Mouse (Mus musculus) macrophage (primary cell): ENCODE results near the gene 2210017I01Rik. TPM values are rescaled to one million over a fixed set of nuclear protein-coding genes. Genes with fewer than 3 reads are reported as not detected.

ENCODE experiments used
- H3K27ac ChIP-seq: fragments of 350-480 bp; formaldehyde crosslinking; 2 replicates; pipeline ENCODE4 v1.9.0; 2021
- H3K36me3 ChIP-seq: fragments of 350-480 bp; formaldehyde crosslinking; 2 replicates; pipeline ENCODE4 v1.9.0; 2021; ENCODE audit errors: inconsistent target
- H3K4me3 ChIP-seq: fragments of 350-480 bp; formaldehyde crosslinking; 2 replicates; pipeline ENCODE4 v1.9.0; 2021; ENCODE audit errors: inconsistent target
- H3K79me2 ChIP-seq: fragments of 350-480 bp; formaldehyde crosslinking; 2 replicates; pipeline ENCODE4 v1.9.0; 2021; ENCODE audit errors: inconsistent target
- whole genome bisulfite sequencing: methylation state at CpG from one replicate; pipeline ENCODE4 v1.1.7; 2026; ENCODE audit warnings: inconsistent platforms; ENCODE audit not compliant: missing documents; 5-methylcytosine and 5-hydroxymethylcytosine counted together
- polyA plus RNA-seq: library from polyadenylated mRNA; stranded (reverse); fragments of 250-400 nt; gene quantifications from 3 replicates; pipeline ENCODE4 v1.2.4, GENCODE M21; 2018; ENCODE audit warnings: inconsistent platforms
- total RNA-seq, 78 experiments: library from RNA; depleted of rRNA; stranded (reverse); fragments of 250-400 nt; gene quantifications; 1 replicate in 9 of 78; 2 replicates in 24 of 78; 3 replicates in 43 of 78; 4 replicates in 2 of 78; pipeline ENCODE4 v1.2.4; 2018; ENCODE audit warnings: inconsistent platforms in 56 of 78

Gene 2210017I01Rik
- not detected for total RNA-seq (2018; cell fraction: chromatin; rRNA removed)
- not detected for total RNA-seq (2018; cell fraction: cytosol; rRNA removed)
- not detected for total RNA-seq (2018; cell fraction: nucleus; rRNA removed)
- not detected in 3 replicates for polyA plus RNA-seq

DNA sequence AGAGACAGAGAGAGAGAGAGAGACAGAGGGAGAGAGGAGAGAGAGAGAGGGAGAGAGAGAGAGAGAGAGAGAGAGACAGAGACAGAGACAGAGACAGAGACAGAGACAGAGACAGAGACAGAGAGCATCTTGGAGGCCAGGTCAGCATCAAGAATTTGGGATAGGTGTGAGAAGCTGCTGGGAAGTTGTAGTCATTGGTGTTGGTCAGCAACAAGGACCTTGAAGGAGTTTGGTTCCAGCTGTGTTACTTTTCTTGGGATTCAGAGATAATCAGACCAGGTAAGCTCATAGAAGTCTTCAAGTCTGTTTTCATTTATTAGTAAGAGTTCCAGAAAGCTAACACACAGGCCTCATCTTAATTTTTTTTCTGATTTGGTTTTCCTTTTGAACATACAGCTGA, at the start of gene 2210017I01Rik:
2210017I01Rik (minus strand) TSS at position 101 of the 400 bp plus-strand sequence.
- Histone ChIP-seq H3K36me3 (no peaks in the 10 kb centered on the region), H3K4me3 (no peak within 1 kb of the TSS), H3K27ac (no peak within 1 kb of the TSS), H3K79me2 (no peaks in the 10 kb centered on the region)

DNA sequence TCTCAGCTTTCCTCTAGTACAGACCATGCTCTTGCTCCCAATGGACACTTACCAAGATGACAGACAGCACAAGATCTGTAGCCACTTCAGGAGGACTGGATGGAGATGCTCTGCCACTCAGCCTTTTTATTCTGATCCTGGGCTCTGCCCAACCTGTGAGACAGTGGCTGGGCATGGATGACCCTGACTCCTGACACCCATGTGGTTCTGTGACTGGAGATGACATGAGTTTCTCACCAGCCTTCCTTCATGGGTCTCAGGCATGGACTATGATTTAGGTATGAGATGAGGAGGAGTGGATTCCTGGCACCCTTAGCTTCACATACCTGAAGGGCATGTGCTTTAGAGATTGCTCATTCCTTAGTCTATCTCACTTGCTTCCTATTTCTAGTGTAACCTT, 49.5 kb upstream of the 2210017I01Rik start, which contains the start of gene Lce1b:
Lce1b (minus strand) TSS at position 101 of the 400 bp plus-strand sequence.
- Histone ChIP-seq H3K36me3 (no peaks in the 10 kb centered on the region), H3K79me2 (no peaks in the 10 kb centered on the region)

DNA sequence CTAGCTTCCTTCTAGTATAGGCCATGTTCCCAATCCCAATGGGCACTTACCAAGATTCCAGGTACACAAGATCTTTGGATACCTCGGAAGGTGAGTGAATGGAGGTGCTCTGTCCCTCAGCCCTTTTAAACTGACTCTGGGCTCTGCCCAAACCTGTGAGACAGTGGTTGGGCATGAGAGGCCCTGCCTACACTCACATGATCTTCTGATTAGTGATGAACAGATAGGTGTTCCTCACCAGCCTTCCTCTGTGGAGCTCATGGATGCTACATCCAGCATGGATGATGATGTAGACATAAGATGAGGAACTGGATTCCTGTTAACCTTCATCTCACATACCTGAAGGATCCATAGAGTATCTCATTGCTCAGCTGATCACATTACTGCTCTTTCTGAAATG, 40.9 kb upstream of the 2210017I01Rik start, which contains the start of gene Lce1a1:
Lce1a1 (minus strand) TSS at position 101 of the 400 bp plus-strand sequence.
- Histone ChIP-seq H3K27ac (no peak within 1 kb of the TSS), H3K4me3 (no peak within 1 kb of the TSS), H3K36me3 (no peaks in the 10 kb centered on the region), H3K79me2 (no peaks in the 10 kb centered on the region)
- 64% methylated on average over 1 of the region's 1 CpGs for WGBS

More for the DNA sequence above, 49.5 kb upstream of the 2210017I01Rik start, which contains the start of gene Lce1b:
- Histone ChIP-seq H3K4me3 (no peak within 1 kb of the TSS), H3K27ac (no peak within 1 kb of the TSS)

DNA sequence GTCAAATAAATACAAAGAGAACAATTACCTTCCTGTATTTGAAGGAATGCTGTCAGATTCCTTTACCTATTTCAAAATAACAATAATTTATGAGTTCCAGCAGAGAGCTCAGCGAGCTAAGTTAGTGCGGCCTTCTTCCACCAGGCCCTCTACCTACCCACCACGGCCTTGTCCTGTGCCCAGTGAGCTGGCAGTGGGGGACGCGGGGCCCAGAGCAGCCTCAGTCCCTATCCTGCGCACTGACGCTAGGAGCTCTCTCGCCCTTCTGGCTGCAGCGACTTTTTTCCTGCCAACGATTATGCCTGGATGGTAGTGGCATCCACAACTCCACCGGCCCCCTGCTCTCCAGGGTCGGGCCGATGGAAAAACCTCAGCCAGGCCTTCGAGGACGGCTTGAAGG, 32.6 kb upstream of the 2210017I01Rik start:
- no peak overlapping the region for H3K4me3 ChIP-seq
- no peaks in the 10 kb centered on the region for H3K36me3 ChIP-seq
- no peaks in the 10 kb centered on the region for H3K79me2 ChIP-seq
- WGBS, result 85% methylated on average over 15 of the region's 15 CpGs
- H3K27ac ChIP-seq, result no peak overlapping the region

DNA sequence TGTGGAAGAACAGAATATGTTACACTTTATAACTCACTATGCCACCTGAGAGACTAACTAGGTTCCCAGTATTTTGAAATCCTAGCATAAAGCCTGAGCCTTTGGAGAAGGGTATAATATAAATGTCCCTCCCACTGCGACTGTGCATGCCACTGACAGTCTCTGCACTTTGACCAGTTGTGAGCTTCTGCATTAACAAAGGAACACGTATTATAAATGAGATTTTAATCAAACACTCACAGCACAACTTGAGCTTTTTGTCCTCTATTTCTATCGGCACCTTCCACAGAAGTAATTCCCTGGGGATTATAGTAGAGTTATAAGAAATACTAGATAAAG, 31.3 kb upstream of the 2210017I01Rik start:
- 79% methylated on average over 3 of the region's 3 CpGs for WGBS
- Histone ChIP-seq H3K4me3 (no peak overlapping the region), H3K36me3 (no peaks in the 10 kb centered on the region), H3K27ac (no peak overlapping the region), H3K79me2 (no peaks in the 10 kb centered on the region)

DNA sequence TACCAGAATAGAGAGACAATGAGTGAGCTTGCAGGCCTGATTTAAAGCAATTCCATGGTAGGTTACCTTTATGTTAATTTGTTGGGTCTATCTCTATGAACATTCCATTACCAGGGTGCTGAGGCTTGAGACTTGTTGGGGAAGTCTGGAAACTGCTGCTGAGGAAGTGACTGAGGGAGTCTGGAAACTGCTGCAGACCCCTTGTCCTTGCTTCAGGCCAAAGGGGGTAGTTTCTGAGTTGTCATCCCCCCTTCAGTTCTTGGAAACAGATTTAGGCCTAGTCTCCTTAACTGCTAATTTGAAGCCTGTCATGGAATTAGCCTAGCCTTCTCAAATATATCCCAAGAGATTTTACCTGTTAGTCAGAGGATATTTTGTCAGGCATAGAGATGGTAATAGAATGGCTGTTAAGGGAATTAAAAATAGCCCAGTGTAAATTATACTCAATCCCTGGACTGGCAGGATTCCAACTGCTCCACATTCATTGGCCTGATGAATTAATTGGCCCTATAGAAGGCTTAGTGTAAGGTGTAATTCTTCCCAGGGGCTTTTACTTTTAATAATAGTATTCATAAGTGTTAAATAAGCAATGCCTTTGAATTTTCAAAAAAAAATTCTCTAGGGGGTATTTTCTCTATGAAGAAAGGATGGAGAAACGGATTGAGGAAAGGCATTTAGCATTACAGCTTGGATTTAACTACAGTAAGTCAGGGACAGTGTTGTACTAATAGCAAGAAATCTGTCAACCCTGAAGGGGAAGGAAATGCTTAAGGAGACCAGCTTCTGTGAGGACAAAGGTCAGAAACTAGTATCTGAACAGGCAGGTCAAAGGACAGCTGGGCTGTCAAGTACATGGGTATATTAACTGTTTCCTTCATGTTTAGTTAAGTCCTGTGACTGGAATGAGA, 30.7 kb upstream of the 2210017I01Rik start:
- Histone ChIP-seq H3K79me2 (no peaks in the 10 kb centered on the region), H3K36me3 (no peaks in the 10 kb centered on the region), H3K4me3 (no peak overlapping the region), H3K27ac (no peak overlapping the region)
- WGBS, result 47% methylated on average over 1 of the region's 1 CpGs

DNA sequence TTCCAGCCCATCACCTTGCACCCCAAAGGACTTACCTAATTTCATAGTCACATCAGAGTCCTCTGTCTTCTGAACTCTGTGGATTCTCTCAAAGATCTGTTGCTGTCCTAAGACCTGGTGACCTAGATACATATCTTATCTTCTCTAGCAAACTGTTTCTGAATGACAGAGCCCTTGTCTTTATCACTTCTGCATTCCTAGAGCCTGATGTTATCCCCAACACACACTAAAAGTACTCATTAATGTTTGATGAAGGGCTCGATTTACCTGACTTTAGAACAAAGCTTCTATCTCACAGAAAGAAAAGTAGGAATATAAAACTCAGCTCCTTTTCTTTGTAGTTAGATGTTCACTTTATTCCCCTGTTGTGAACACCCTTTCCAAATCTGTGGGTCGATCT, 14.3 kb upstream of the 2210017I01Rik start, which contains the start of gene Lce6a:
Lce6a (minus strand) TSS at position 101 of the 400 bp plus-strand sequence.
- Histone ChIP-seq H3K4me3 (no peak within 1 kb of the TSS), H3K36me3 (no peaks in the 10 kb centered on the region), H3K79me2 (no peaks in the 10 kb centered on the region), H3K27ac (no peak within 1 kb of the TSS)
- 74% methylated on average over 2 of the region's 2 CpGs for WGBS

DNA sequence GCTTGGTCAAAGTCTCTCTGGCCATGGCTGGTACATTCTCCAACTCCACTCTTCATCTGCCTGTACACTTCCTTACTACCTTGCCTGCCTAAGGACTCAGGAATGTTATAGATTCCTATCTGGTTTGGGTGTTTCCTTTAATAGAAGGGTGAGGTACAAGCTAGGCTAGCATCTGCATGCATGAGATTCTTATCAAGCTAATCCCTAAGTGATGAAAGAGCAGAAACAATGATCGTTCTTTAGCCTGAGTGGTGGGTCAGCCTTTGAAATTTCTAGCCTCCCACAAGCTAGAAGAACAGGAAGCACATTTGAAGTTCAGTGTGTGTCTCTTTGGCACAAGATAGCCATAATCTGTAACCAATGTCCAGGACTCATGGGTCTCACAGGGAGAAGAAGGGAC, 2.5 kb upstream of the 2210017I01Rik start:
- Histone ChIP-seq H3K27ac (no peak overlapping the region), H3K4me3 (no peak overlapping the region), H3K79me2 (no peaks in the 10 kb centered on the region), H3K36me3 (no peaks in the 10 kb centered on the region)
- 28% methylated on average over 1 of the region's 1 CpGs for WGBS

DNA sequence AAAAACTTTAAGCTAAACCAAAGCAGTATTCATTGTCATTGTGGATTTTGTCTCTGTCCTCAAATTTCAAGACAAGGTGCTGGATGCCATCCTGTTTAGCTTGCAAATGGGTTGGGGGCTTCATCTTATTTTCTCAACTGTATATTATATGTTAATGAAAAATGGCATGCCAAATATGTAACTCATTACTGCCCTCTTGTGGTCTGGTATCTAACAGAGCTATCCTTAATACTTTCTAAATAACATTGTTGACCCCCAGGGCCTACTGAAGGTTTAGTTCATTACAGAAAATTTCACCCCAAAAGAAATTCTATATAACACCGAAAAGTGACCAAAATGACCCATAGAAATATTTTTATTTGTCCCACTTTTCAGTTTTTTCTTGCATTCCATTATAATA, 5.1 kb downstream of the 2210017I01Rik start:
- Histone ChIP-seq H3K36me3 (no peaks in the 10 kb centered on the region), H3K4me3 (no peak overlapping the region), H3K27ac (no peak overlapping the region), H3K79me2 (no peaks in the 10 kb centered on the region)
- WGBS, result 86% methylated on average over 1 of the region's 1 CpGs

DNA sequence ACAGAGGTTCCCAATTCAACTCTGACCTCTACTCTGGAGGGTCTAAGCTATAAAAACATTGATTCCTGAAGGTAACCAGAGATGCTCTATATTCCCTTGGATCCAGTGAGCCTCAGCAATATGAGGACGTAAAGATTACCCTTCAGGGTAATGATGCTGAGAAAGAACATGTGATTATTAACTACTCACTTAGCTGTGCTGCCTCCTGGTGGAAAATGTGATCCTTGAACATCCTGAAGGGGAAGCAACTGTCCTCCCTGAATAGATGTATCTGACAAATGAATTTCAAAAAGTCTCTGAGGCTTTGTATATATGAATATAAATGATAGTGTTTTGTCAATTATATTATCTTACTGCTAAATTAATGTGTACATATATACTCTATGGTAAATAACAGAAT, 6.8 kb downstream of the 2210017I01Rik start:
- no peak overlapping the region for H3K27ac ChIP-seq
- no peaks in the 10 kb centered on the region for H3K79me2 ChIP-seq
- H3K36me3 ChIP-seq, result no peaks in the 10 kb centered on the region
- WGBS, result 53% methylated on average over 1 of the region's 1 CpGs
- H3K4me3 ChIP-seq, result no peak overlapping the region

DNA sequence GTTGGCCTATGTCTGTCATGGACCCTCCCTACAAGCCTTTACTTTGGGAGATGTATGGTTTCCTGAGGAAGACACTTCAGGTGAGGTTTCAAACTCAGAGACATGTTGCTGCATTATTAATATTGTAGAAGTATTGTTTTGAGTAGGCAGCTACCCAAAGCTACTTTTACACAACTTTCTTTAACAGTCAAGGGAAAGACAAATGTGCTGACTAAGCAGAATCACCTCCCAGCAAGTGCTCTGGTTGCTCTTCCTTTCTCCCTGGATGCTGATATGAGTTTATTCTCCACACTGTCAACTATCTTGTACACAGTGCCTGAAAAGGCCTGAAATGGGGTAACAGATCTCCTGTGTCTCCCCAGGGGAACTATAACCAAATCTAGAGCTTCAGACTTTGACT, 7.3 kb downstream of the 2210017I01Rik start:
- no peaks in the 10 kb centered on the region for H3K79me2 ChIP-seq
- H3K27ac ChIP-seq, result no peak overlapping the region
- no peak overlapping the region for H3K4me3 ChIP-seq
- no peaks in the 10 kb centered on the region for H3K36me3 ChIP-seq

DNA sequence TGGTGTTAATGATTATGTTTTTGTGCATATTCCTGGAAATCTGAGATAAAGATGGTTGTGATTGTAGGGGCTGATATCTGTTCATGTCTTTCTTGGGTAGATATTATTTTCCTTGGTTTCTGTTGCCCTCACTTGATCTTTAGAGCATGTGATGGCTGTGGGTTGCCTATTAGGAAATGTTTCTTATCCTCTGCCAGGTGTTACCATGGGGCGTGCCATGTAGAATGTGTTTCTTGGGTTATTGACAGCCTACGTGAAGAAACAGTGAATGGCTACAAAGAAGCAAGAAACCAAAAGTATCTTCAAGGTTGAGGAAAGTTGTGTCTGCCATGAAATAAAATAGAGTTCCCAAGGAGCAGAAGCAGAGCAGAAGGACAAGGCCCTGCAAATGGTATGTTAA, 8.9 kb downstream of the 2210017I01Rik start:
- 100% methylated on average over 2 of the region's 2 CpGs for WGBS
- no peak overlapping the region for H3K27ac ChIP-seq
- no peaks in the 10 kb centered on the region for H3K36me3 ChIP-seq
- no peak overlapping the region for H3K4me3 ChIP-seq
- no peaks in the 10 kb centered on the region for H3K79me2 ChIP-seq

DNA sequence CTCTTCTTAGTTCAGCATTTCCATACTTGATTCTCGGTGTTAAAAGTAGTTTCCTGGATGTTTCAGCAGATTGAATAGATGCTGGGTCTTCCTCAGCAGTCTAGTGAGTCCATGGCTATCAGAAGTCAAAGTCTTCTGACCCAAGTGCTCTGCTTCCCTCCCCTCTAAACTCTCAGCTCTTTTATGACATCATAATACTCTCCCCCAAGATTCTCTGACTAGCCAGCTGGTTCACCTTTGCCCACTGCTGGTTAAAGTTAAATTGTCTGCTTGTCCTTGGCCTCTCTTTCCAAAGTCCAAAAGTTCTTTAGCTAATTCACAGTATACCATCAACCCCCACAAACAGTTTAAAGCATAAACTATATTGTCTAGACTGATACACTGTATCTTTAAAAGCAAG, 18.4 kb downstream of the 2210017I01Rik start, which contains the start of gene Smcp:
Smcp (minus strand) TSS at position 140 of the 400 bp plus-strand sequence.
- Histone ChIP-seq H3K36me3 (no peaks in the 10 kb centered on the region), H3K4me3 (no peak within 1 kb of the TSS), H3K27ac (no peak within 1 kb of the TSS), H3K79me2 (no peaks in the 10 kb centered on the region)
- WGBS, result 76% methylated on average over 1 of the region's 1 CpGs

DNA sequence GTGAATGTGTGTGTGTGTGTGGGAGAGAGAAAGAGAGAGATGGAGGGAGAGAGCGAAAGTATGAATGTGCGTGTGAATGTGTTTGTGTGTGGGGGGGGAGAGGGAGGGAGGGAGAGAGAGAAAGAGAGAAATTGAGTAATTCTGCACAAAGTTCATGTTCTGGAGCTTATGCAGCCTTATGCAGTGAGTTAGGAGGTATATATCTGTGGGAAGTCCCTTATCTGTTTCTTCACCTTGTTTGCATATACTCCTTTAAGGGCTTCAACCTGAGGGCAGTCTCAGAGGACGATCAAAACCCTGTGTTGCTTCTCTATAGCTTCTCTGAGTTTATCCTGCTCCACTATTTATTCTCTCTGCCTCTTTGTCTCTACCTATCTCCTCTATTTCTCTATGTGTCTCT, 20.1 kb downstream of the 2210017I01Rik start:
- Histone ChIP-seq H3K27ac (no peak overlapping the region), H3K36me3 (no peaks in the 10 kb centered on the region), H3K79me2 (no peaks in the 10 kb centered on the region), H3K4me3 (no peak overlapping the region)
- 85% methylated on average over 3 of the region's 3 CpGs for WGBS

DNA sequence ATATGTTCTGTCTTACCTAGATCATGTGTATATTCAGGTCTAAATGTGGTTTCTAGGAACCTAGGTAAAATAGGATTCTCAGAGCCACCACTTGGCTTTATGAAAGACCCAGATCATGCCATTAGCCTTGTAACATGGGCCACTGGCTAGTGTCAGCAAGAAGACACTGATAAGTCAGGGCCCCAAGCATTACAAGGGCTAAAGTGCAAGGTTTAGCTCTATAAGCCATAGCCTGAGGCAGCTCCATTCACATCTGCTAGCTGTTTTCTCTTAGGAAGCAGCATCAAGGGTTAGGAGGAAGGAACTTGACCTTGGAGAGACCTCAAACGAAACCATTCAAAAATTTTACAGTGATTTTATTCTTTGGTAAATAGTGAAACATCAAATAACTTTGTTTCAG, 22.2 kb downstream of the 2210017I01Rik start:
- no peaks in the 10 kb centered on the region for H3K36me3 ChIP-seq
- no peak overlapping the region for H3K27ac ChIP-seq
- H3K79me2 ChIP-seq, result no peaks in the 10 kb centered on the region
- H3K4me3 ChIP-seq, result no peak overlapping the region
- WGBS, result 64% methylated on average over 1 of the region's 1 CpGs
